Mouse (Mus musculus) gastrocnemius, adult 18-20 months (tissue): ENCODE data around the gene Rnaseh2a. TPM values are rescaled to one million over a fixed set of nuclear protein-coding genes. Genes with fewer than 3 reads are reported as not detected.
"Not testable (repeated sequence)": the region's sequence is repeated elsewhere in the genome, so short reads cannot be mapped to it uniquely, and the experiment has no call there.

ENCODE experiments used
- DNase-seq: peaks from one replicate; pipeline ENCODE4 v3.0.0; 2021; ENCODE audit warnings: low spot score
- total RNA-seq, 2 experiments: library from RNA; stranded (reverse); gene quantifications; 2 replicates each; pipeline ENCODE4 v1.2.3; 2021

Rnaseh2a gene
- total RNA-seq, 2 experiments from 2014 or later: 21.1 to 21.7 TPM

DNA sequence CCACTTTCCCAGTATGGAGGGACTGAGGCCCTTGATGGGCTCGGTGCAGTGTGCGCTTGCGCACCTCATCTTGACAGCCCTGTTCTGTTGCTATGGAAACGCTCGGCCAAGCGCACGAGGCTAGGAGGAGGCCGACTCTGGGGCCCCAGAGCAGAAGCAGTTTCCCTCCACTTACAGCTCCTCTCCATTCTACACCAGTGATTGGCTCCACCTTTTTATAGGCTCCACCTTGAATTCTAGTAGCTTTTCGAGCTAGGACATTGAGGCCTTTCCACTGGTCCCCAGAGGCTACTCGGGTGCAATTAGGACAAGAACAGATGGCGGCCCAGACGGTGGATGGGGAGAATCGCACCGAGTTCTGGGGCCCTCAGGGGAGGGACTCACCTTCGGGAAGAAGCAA lies 34.7 kb downstream of the Rnaseh2a start:
- DNase-seq: no peak

DNA sequence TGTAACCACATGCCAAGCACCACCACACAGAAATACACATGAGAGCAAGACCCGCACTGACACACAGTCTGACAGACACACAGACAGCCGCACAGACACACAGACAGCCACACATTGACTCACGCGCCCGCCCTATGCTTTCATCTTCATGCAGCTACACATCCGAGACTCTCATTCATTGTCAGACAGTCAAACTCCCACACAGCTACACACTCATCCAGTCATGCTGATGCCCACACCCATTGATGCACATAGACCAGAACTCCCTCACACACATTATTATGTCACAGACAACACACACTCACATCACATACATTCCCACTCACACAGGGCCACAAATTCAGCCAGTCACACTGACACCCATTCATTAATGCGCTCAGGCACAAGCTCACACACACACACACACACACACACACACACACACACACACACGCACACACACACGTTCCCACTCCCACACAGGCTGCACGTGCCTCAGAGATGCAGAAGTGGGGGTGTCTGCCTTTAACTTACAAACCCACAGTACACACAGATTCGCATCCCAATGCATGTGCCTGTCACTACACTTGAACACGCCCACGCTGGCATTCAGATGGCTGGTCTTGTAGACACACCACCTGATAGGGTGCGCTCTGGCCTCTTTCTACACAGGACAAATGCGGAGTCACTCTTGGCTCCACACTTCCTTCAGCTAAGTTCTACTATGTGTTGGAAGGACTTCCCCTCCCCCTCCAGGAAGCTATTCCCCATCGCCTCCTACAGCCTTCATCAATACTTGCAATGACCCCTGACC lies 35.6 kb downstream of the Rnaseh2a start:
- DNase-seq: no peak

DNA sequence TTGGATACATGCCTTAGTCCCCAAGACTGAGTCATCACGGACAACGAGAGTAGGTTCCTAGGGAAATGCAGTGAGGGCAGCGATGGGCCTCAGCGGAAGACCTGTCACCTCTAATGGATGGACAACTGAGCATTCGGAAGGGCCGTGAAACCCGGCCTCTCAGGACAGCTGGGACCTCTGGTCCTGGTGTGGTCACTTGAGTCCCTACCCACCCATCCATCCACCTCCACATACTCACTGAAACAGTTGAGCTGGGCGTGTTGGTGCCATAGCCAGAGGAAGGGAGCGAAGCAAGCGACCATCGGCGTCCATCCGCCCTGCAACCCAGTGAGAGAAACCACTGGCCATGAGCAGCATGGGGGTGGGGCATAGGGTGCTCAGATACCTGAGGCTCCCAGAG lies 39.0 kb downstream of the Rnaseh2a start:
- no peak for DNase-seq

DNA sequence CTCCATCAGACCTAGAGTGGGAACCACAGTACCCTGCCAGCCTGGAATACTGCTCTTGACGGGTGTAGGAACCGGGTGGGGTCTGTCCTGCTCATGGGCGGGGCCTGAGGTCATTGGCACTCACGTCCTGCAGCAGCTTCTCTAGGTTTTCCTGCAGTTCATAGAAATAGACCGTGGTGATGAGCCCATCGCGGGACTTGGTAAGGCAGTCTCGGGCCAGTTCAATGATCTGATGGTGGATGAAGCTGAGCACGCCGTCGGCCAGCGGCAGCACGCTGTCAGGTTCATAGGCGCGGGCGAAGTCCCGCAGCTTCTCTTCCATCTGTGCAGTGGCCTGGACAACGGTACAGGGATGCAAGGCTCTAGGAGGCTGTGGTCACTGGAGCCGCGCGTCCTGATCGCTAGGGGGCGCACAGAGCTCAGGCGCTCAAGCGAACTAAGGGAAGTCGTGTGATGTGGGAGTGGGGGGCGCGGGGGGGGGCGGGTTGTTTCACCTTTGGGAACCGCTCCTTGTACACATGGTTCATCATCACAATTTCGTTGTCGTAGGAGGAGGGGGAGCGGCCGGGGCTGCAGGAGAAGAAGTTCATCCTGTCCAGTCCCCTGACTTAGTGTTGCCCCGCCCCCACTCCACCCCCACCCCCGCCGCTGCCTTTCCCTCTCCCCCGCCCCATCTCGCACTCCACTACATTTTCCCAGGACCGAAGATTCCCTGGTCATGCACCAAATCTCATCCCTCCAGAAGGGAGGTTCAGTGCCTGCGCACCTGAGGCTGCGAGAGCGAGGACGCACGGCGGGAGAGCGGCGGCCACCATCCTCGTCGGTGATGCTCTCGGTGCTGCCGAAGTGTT lies 40.9 kb downstream of the Rnaseh2a start:
- peak; percentile 55 for DNase-seq

DNA sequence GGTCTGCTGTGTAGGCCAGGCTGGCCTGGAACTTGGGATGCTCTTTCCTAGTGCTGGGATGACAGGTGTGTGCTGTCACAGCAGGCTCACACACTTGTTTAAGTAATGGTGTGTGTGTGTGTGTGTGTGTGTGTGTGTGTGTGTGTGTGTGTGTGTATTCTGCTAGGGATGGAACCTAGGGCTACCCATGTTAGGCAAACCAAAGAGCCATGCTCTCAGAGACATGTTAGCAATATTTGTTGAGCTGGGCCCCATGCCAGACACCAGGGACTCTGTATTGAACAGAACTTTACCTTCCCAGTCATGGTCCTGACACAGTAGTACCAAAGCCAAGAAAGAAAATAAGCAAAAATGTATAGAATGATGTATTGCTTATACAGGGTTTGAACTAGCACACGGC lies 42.1 kb downstream of the Rnaseh2a start:
- DNase-seq: no peak

DNA sequence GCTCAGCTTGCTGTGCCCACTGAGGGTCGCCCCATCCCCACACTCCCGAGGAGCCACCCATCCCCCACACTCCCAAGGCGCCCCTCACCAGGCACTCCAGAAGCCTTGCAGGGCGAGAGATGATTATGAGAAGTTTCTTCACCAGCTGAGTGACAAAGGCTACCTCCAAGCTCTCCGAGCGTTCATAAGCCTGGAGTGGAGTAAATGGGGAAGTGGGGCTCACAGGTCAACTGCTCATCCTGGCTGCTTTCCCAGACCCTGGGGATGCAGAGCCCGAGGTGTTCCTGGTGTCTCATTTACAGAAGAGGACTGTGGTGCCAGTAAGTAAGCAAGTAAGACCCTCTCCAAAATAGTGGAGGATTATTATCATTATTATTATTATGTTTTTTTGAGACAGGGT lies 44.0 kb downstream of the Rnaseh2a start:
- no peak for DNase-seq

DNA sequence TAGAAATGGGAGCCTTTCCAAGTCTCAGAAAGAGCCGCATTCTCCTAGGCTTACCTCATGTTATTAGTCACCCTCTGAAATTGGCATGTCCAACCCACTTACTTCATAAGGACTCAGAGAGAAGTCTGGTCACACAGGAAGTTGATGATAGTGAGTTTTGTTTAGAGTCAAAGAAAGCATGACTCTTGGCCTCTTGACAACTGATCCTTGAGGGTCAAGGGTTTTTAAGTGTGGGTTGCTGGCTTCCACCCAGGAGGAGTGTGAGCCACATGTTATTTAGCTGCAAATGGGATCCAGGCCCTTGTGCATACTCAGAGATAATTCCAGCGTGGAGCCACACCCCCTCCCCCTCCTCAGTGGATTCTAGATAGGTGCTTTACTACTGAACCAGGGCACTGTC lies 48.0 kb downstream of the Rnaseh2a start:
- no peak for DNase-seq

DNA sequence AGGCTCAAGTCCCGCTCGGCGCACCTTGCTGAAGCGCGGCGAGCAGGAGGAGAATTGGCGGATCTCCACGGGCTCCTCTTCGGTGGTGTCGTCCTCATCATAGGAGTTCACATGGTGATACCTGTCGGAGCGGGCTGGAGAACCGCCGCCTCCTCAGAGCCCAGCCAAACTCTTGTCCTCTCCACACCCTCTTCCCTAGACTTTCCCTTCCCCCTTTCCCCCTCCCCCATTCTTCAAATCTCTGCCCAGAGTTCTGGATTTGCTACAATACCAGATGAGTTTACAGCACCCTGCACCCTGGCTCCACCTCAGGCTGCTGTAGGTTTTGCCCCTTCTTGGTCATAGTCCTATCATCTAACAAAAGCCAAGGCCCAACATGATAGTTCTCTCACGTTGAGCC lies 50.9 kb downstream of the Rnaseh2a start:
- no peak for DNase-seq

DNA sequence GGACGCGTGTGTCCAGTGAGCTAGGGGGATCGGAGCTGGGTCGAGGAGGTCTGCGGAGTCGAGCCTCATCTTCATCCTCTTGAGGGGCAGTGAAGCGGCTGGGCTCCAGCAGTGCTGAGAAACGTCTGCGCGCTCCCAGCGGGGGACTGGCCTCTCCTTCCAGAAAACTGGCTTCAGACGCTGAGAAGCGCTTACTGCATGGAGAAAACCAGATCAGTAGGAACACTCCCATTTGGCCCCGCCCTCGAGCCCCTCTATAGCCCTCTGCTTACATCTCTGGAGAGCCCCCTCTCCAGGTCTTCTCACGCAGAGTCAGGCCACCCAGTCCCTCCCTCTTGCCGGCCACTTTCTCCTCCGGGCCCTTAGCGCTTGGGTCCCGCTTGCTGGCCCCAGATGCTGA lies 51.8 kb downstream of the Rnaseh2a start:
- DNase-seq: no peak

DNA sequence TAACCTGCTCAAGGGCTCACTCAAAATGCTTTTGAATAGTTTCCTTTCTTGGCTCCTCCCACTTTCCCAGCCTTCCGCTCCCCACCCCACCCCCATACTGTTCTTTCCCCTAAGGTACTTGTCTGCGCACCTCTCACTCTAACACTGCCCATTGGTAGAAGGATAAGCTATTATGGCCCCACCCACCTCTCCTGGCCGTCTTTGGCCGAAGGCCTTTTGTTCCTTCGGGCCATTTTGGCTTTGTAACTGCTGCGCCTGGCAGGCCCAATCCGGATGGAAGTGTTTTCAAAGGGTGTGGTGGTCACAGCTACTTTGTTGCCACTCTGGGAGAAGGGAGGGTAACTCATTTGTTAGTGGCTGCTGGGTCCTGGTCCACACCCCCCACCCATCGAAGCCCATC lies 54.3 kb downstream of the Rnaseh2a start:
- no peak for DNase-seq

DNA sequence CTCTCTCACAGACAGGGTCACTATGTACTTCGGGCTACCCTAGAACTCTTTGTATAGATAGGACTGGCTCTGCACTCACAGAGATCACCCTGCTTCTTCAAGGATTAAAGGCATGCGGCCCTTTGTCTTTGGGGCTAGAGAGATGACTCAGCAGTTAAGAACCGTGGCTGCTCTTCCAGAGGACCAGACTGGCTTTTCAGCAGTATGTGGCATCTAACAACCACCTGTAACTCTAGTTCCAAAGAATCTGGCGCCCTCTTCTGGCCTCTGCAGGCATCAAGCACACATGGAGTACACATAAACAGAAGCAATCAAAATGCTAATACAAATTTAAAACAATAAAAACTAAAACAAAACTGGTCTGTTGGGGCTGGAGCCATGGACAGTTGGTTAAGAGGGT lies 55.6 kb downstream of the Rnaseh2a start:
- DNase-seq: no peak

DNA sequence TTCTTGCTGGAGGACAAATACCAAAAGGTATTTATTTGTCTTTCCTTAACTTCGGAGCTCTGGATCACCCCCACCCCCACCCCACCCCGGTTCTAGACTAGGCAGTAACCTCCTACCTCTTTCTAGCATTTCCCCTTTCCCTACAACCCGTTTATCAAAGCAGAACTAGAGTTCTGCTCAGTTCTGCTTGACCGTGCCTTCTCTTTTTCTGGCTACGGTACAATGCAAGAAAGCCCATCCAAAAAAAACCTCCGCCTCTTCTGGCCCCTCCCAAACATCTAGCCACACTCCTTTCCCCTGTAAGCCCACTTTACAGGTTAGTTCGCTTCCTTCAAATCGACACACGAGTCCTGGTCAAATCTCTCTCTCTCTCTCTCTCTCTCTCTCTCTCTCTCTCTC lies 56.1 kb downstream of the Rnaseh2a start:
- DNase-seq: no peak

DNA sequence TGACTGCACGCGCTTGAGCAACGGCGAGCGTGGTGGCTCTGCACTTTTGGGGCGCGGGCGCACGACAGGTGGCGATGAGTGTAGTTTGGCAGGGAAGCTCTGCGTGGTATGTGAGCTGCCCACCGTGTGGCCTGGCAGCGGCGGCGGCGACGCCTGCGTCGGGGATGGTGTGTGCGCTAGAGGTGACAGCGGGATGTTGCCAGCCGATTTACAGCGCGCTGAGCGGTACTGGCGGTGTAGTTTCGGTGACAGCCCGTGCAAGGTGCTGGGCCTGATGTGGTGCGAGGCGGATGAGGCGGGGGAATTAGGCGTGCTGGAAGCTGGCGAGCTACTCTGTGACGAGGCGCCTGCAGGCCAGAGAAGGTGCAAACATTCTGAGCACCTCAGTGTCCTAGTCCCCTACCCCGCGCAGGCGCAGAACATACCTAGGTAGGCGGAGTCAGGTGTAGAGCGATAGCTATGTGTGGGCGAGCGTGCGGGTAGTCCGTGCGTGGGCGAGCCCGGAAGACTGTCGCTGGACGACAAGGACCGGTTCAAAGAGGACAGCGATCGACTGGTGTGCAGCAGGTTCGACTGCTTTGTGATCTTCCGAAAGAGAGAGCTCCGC lies 56.6 kb downstream of the Rnaseh2a start:
- DNase-seq: peak; percentile 45

DNA sequence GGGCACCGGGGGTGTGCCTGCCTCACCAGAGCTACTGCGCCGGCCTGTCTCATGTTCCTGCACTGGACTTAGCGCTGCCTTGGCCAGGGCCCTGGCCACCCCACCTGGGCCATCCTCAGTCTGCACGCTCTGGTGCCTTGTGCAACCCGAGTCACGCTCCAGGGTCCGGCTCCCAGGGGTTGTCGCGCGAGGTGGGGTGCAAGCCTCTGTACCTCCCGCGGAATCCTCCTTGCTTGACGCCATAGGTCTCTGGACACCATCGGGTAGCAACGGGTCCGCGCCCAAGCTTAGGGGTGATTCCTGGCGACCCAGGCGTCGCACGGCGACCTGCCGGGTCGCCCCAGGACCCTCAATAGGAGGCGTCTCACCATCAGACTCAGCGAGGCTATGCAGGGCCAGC lies 57.2 kb downstream of the Rnaseh2a start:
- DNase-seq: no peak

DNA sequence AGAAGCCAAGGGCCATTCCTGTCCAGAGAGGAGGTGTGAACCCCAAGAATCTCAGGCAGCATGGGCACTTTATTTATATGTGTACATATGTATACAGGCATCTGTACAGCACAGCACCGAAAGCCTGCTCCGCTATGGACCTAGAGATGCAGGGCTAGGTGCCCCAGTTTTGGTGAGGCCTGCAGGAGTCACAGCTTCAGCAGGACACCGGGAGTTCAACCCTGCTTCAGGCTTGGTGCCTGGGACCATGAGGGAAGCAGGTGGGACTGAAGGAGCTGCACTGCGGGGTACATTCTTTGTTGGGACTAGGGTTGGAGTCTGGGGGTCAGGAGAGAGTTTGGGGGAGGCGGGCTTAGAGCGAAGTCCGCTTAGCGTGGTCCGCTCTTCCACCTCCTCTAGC lies 57.7 kb downstream of the Rnaseh2a start:
- no peak for DNase-seq

DNA sequence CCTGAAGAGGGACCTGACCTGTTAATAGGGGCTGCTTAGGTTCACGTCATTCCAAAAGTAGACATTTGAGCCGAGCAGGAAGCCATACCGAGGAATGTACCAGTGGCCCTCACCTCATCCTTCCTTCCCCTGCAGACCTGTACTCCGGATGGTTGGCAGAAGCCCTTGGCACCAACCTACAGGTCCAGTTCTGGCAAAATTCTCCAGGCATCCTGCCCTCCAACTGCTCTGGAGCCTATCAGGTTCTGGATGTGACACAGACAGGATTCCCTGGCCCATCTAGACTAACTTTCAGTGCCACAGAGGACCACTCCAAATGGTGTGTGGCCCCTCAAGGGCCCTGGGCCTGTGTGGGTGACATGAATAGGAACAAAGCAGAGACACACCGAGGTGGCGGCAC lies 59.0 kb downstream of the Rnaseh2a start:
- no peak for DNase-seq

DNA sequence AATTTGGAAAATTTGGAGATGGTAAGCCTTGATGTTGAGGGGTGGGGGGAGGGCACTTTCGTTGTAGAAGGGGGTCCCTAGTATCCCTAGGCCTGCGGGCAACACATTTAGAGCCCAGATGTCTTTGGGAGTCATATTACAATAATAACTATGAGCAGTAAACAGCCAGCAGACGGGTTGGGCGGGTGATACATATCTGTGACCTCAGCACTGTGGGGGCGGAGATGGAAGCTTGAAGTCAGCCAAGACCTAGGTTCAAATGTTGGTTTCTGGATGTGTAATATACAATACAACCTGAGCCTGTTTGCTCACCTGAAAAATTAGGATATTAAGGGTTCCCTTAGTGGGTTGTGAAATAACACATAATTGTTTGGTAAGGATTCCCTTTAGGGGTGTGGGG lies 59.6 kb downstream of the Rnaseh2a start:
- DNase-seq: no peak

DNA sequence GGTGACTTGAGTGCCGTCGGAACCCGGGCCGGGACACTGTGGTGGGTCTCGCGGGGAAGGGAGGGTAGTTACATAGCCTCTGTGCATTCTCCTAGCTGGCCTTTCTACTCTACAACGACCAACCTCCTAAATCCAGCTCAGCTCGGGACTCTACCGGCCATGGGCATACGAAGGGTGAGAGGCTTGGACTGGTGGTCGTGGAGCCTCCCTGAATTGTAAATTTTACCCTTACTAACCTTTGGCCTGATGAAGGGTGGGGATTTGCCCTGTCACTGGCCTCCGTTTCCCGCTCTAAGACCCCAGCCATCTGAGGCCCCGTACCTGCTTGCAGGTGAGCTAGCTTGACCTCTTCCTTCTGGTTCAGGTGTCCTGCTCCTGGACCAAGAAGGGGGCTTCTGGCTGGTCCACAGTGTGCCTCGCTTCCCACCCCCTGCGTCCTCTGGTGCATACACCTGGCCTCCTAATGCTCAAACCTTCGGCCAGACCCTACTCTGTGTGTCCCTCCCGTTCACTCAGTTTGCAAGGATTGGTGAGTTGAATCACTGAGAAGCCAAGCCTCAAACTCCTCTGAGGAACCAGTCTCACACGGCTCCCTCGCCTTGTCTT lies 60.3 kb downstream of the Rnaseh2a start:
- DNase-seq: no peak

DNA sequence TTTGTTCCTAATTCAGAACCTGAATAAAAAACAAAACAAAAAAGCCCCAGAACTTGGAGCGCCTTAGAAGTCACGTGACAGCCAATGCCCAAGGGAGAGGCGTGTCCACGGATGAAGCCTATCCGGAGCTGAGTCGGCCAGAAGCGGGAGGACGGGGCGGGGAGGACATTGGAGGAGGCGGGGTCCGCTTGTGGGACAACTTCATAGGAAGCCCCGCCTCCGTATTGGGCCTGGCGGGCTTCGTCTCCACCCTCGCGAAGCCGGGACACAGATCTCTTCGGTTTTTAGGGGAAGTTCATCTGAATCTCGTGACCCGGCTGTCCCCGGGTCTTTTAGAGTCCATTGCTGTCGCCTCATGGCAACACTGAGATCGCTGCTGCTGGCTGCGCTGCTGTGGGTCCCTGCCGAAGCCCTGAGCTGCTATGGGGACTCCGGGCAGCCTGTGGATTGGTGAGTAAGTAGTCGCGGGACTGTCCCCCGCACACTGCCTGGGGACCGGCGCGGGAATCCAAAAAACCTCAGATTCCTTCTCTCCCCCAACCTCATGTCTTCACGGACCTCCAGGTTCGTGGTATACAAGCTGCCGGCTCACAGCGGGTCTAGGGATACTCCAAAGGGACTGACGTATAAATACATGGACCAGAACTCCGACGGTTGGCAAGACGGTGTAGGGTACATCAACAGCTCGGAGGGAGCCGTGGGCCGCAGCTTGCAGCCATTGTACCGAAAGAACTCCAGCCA lies 61.0 kb downstream of the Rnaseh2a start, which contains the start of gene Dnase2a:
Dnase2a (plus strand) TSS at position 140 of the 741 bp plus-strand sequence.
- DNase-seq: peak; percentile 98

DNA sequence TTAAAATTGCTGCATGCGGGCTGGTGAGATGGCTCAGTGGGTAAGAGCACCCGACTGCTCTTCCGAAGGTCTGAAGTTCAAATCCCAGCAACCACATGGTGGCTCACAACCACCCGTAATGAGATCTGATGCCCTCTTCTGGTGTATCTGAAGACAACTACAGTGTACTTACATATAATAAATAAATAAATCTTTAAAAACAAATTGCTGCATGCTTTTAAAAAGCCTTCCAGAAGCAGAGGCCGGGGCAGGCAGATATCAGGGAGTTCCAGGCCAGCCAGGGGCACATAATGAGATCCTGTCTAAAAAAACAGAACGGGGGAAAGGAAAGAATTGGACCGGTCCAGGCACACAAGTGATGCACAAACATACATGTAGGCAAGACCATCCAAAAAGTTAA lies 61.6 kb downstream of the Rnaseh2a start:
- DNase-seq: not testable (repeated sequence)

DNA sequence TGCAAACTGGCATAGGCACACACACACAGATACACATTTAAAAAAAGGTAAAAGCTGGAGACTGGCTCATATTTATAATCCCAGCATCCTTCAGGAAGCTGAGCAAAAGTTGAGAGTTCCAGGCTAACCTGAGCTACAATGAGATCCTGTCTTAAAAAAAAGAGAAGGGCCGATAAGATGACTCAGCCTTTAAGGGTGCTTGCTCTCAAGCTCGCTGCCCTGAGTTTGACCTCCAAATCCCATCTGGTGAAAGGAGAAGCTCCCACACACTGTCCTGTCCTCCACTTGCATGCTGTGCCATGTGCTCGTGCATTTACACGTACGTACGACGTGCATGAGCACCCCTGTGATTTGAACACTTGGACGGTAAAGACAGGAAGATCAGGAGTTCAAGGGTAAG lies 62.1 kb downstream of the Rnaseh2a start:
- DNase-seq: no peak
